Mouse (Mus musculus) thymus, postnatal 14 days (tissue): ENCODE data around the gene Slc35f1.
"Not testable (repeated sequence)": the region's sequence is repeated elsewhere in the genome, so short reads cannot be mapped to it uniquely, and the experiment has no call there.

Source experiments
- DNase-seq: peaks from one replicate; pipeline ENCODE4 v3.0.0; 2021

Gene Slc35f1

GRCm38 (mm10) chr10:52791560-52791959 lies 101.2 kb downstream of the Slc35f1 start:
- no peak for DNase-seq

GRCm38 (mm10) chr10:52797454-52797853 lies 107.1 kb downstream of the Slc35f1 start:
- no peak for DNase-seq

- no peak for DNase-seq
Measured at GRCm38 (mm10) chr10:52807808-52808207, 117.5 kb downstream of the Slc35f1 start.

GRCm38 (mm10) chr10:52812861-52813260 lies 122.5 kb downstream of the Slc35f1 start:
- DNase-seq: no peak

GRCm38 (mm10) chr10:52814358-52814757 lies 124.0 kb downstream of the Slc35f1 start:
- no peak for DNase-seq

GRCm38 (mm10) chr10:52819661-52820060 lies 129.3 kb downstream of the Slc35f1 start:
- DNase-seq: no peak

- DNase-seq: no peak
Measured at GRCm38 (mm10) chr10:52822909-52823308, 132.6 kb downstream of the Slc35f1 start.

- no peak for DNase-seq
Measured at GRCm38 (mm10) chr10:52825746-52826145, 135.4 kb downstream of the Slc35f1 start.

GRCm38 (mm10) chr10:52840819-52841218 lies 150.5 kb downstream of the Slc35f1 start:
- DNase-seq: no peak

- no peak for DNase-seq
Measured at GRCm38 (mm10) chr10:52851994-52852393, 161.7 kb downstream of the Slc35f1 start.

- DNase-seq: no peak
Measured at GRCm38 (mm10) chr10:52860851-52861250, 170.5 kb downstream of the Slc35f1 start.

- DNase-seq: no peak
Measured at GRCm38 (mm10) chr10:52864936-52865335, 174.6 kb downstream of the Slc35f1 start.

- DNase-seq: no peak
Measured at GRCm38 (mm10) chr10:52871110-52871509, 180.8 kb downstream of the Slc35f1 start.

- DNase-seq: no peak
Measured at GRCm38 (mm10) chr10:52874133-52874532, 183.8 kb downstream of the Slc35f1 start.

GRCm38 (mm10) chr10:52874712-52875111 lies 184.4 kb downstream of the Slc35f1 start:
- DNase-seq: no peak

- no peak for DNase-seq
Measured at GRCm38 (mm10) chr10:52877263-52878021, 187.1 kb downstream of the Slc35f1 start.

- DNase-seq: no peak
Measured at GRCm38 (mm10) chr10:52878093-52878801, 187.9 kb downstream of the Slc35f1 start.

- not testable (repeated sequence) for DNase-seq
Measured at GRCm38 (mm10) chr10:52896724-52897123, 206.4 kb downstream of the Slc35f1 start.

GRCm38 (mm10) chr10:52904914-52905313 lies 214.6 kb downstream of the Slc35f1 start:
- DNase-seq: no peak

- no peak for DNase-seq
Measured at GRCm38 (mm10) chr10:52911762-52912161, 221.4 kb downstream of the Slc35f1 start.

- no peak for DNase-seq
Measured at GRCm38 (mm10) chr10:52918715-52919114, 228.4 kb downstream of the Slc35f1 start.

- DNase-seq: no peak
Measured at GRCm38 (mm10) chr10:52923143-52923542, 232.8 kb downstream of the Slc35f1 start.

GRCm38 (mm10) chr10:52926330-52926729 lies 236.0 kb downstream of the Slc35f1 start:
- DNase-seq: no peak

GRCm38 (mm10) chr10:52932159-52932558 lies 241.8 kb downstream of the Slc35f1 start:
- no peak for DNase-seq
